Mouse (Mus musculus): ENCODE measurements around the gene Gm49711.
"Not testable (repeated sequence)": the region's sequence is repeated elsewhere in the genome, so short reads cannot be mapped to it uniquely, and the experiment has no call there.

Gene Gm49711

DNA sequence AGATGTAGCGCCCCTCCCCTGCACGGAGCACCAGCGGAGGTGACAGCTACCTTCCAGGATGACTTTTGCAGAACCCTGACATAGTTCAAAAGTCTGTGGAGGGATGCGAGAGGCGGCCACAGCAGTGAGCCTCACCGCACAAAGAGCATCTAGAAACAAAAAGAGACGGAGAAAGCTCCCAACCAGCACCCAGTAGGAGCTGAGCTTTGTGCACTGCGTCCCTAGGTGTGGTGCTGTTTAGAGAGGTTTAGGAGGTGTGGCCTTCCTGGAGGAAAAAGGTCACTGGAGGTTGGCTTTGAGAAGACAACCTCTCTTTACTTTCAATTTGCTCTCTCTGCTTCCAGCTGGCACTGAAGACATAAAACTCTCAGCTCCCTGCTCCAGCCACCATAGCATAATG lies 121.2 kb downstream of the Gm49711 start:
- DNase-seq (ENCODE audit: low spot score): no peak

DNA sequence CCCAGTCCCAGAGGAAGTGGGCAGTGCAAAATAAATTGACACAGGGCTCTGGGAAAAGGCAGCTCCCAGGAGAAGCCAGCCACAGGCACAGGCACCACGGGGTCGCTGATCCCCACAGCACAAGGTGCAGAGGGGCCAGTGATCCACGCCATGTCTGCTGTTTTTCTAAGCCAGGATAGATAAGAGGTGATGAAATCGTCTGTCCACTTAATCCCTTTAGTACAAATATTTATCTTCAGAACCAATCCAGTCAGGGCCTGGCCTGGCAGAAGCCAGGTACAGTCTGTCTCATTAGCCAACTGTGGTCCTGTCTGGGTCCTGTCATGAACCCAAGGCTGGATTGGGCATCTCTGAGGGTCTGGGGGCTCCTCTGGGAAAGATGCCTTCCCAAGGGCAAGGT lies 125.4 kb downstream of the Gm49711 start:
- no peak for DNase-seq (ENCODE audit: low spot score)

GRCm38 (mm10) chr16:92190603-92191002 lies 132.5 kb downstream of the Gm49711 start:
- no peak for DNase-seq (ENCODE audit: low spot score)

DNA sequence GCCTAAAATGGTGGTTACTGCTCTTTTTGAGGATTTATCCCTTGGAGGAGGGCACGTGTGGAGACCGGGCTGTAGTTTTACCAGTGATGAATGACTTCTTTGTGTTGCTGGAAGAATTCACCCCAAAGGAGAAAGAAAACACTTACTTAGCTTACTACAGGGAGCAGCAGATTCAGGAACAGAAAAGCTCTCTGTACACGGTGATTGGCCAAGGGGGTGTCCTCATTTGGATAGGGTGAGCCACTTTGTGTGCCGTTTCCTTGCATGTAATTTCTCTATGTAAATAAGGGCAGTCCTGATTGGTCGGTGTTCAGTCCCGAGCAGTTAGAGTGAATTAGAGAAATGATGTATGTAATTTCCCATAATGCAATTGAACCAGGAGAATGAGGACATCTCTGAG lies 137.0 kb downstream of the Gm49711 start:
- DNase-seq (ENCODE audit: low spot score): no peak

DNA sequence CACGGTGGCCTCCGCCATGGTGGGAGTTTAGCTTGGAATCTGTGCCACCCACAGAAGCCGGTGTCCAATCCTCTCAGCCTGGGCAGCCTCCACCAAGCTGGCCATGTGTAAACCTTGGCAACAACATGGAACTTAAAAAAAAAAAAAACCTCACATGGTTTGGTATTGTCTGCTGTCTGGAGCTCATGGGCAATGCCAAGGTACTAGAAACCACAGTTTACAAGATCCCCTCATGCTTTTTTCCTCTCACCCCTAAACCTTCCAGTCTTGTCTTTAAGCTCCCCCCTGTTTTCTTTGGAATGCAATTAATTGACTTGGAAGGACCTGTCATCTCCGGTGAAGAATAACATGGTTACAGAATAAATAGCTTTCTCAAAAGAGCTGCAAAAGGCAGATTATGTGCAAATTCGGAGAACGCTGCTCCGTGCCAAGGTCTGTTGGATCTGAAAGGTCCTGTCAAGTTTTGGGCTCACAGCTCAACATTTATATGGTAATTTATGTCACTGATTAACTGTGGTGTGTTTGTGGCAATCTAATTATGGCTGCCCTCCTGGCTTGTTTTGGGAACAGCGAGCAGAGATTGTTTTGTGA lies 138.7 kb downstream of the Gm49711 start:
- no peak for DNase-seq (ENCODE audit: low spot score)

DNA sequence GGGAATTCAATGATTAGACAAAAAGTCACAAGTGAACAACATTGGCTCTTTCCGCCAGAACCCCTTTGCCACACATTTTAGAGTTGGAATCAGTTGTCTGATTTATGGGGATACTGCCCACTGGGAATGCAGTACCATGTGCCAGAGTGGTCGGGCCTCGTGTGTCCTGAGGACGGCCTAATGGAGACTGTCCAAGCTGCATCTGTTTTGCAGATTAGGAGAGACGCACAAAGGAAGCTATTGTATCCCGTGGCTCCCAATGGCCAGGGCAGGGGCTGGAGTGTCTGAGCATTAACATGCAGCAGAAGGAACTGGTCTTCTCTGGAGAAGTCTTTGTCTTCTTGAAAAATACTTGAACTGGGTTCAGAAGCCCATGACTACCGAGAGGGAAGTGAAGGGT lies 142.5 kb downstream of the Gm49711 start:
- DNase-seq (ENCODE audit: low spot score): no peak

GRCm38 (mm10) chr16:92203599-92203998 lies 145.5 kb downstream of the Gm49711 start:
- DNase-seq (ENCODE audit: low spot score): no peak

GRCm38 (mm10) chr16:92209291-92209781 lies 151.2 kb downstream of the Gm49711 start:
- no peak for DNase-seq (ENCODE audit: low spot score)

DNA sequence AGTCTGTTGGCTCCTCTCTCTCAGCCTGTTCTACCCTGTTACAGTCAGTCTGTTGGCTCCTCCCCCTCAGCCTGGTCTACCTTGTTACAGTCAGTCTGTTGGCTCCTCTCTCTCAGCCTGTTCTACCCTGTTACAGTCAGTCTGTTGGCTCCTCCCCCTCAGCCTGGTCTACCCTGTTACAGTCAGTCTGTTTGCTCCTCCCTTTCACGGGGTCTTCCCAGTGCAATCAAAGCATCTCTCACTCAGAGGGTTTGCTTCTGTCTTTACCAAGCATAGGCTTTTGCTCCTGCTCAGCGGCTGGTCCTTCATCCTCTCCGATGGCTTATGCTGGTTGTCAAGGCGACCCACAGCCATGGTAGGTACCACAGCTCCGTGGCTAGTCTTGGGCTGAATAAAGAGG lies 152.2 kb downstream of the Gm49711 start:
- not testable (repeated sequence) for DNase-seq (ENCODE audit: low spot score)

GRCm38 (mm10) chr16:92213911-92214310 lies 155.8 kb downstream of the Gm49711 start:
- not testable (repeated sequence) for DNase-seq (ENCODE audit: low spot score)

DNA sequence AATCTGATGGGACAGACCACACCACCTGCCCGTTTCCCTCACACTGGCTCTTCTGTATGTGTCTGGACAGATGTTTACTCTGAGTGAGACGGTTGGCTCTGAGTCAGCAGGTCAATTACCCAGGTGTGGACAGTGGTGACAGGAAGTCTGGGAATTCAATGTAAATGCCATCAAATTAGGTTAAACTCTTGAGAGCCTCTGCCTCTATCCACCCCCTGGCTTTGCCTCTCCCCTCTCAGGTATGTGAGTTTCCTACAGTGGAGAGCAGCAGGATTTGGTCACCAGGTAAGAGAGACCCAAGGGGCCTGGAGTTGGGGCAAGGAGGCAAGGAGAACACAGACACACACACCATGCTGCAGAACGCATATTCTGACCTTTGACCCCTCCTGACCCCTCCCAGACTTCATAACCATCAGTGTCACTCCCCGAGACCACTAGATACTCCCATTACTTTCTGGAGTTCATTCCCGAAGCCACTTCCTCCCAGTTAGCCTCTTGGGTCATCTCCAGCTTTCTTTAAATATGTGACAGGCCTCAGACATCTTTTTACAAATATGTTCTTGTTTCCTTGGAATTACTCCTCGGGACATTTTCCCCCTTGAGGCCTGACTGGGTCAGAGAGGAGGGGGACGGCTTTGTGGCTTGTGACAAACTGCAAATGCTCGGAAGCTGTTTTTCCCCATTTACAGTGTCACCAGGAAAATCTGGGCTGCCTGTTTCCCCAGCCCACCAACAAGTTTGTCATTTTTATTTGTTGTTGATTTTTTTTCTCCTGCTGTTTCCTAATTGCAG lies 157.7 kb downstream of the Gm49711 start:
- no peak for DNase-seq (ENCODE audit: low spot score)

- DNase-seq (ENCODE audit: low spot score): no peak
These were observed 162.6 kb downstream of the Gm49711 start for GRCm38 (mm10) chr16:92220754-92221153.

DNA sequence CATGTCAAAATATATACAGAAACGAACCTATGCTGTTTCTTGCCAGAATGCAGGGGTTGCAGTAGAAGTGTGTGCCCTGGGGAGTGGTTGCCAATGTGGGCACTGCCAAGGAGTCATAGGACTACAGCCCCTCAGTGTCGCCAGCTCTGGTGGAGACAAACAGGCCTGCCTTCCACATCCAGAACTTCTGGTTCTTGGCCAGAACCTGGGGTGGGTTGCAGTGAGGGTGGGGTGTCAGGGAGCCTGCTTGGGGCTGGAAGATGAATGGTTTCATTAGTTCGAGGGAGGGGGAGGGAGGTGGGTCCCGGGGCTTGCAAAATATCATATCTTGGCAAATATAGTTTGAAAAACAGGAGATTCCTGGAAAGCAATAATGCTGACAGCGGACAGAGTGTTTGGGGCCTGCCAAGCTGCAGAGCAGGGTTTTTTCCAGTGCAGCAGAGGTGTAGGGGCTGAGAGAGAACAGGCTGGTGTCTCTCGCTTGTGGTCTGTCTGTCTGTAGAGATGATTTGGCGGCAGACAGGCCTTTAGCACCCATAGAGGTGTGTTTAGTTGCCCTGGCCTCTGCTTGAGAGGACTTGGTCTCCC lies 170.3 kb downstream of the Gm49711 start:
- no peak for DNase-seq (ENCODE audit: low spot score)

DNA sequence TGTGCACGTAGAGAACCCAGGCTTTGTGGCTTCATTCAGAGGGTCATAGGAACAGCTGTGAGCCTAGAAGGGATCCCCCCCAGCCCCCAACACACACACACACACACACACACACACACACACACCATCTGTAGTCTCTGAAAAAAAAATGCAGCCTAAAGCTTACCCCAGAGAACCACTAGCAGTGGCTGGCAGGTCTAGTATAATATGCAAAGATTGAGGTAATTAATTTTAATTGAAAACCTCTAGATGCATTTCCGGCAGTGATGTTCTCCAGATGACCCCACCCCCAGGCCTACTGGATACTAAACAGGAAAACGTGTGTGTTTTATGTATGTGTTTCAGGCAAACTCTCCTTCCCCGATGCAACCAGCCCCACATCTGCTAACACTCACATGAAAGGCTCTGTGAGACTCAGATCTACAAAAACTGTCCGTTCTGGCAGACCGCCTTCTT lies 172.4 kb downstream of the Gm49711 start:
- DNase-seq (ENCODE audit: low spot score): no peak

GRCm38 (mm10) chr16:92234530-92234929 lies 176.4 kb downstream of the Gm49711 start:
- DNase-seq (ENCODE audit: low spot score): no peak

GRCm38 (mm10) chr16:92235222-92235621 lies 177.1 kb downstream of the Gm49711 start:
- DNase-seq (ENCODE audit: low spot score): no peak

Data from urinary bladder, postnatal 14 days (tissue).